Mouse (Mus musculus): Measurements from ENCODE around the gene Ubxn11.

GRCm38 (mm10) chr4:134061944-134062446 is 40.4 kb upstream of the Ubxn11 start:
- TF ChIP-seq POLR2A (IDR thresholded peaks at IDR 0.05; ENCODE audit: control insufficient read depth, low read depth, low read length) (no peak), CTCF (IDR thresholded peaks at IDR 0.05; ENCODE audit: control insufficient read depth, insufficient read depth, insufficient replicate concordance, low read depth, low read length) (no peak)
